Mouse (Mus musculus) brain, adult 2 months (tissue): ENCODE data around the gene Ptgr2.
"Not testable (repeated sequence)": the region's sequence is repeated elsewhere in the genome, so short reads cannot be mapped to it uniquely, and the experiment has no call there.

ENCODE experiments used
- DNase-seq: peaks from one replicate; pipeline ENCODE4 v3.0.0; 2011; ENCODE audit warnings: low read depth, low spot score

Gene Ptgr2

DNA sequence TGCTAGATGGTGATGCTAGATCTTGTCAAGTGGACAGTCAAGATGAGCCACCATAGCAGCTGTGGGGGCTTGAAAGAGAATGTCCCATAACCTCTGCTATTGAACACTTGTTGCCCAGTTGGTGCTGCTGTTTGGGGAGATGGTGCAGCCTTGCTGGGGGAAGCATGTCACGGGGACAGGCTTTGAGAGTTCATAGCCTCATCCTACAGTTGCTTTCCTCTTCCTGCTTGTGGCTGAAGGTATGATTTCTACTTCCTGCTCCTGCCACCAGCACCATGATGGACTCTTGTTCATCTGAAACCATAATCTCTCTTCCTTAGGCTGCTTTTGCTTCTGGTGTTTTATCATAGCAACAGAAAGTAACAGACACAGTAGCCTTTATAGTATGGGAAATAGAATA, 19.5 kb downstream of the Ptgr2 start:
- DNase-seq = no peak

DNA sequence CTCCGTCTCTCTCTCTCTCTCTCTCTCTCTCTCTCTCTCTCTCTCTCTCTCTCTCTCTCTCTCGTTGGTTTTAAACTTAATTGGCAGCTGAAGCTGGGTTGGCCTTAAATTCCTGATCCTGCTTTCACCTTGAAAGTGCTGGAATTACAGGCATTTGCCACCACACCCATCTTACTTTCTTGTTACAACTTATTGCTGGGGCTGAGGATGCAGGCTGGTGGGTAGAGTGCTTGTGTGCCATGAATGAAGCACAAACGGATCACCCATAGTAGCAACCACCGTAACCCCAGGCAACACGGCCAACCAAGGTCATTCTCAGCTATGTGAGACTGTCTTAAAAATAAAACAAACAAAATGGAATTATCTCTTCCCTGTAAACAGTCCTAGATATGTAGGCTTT, 26.3 kb downstream of the Ptgr2 start:
- no peak for DNase-seq

DNA sequence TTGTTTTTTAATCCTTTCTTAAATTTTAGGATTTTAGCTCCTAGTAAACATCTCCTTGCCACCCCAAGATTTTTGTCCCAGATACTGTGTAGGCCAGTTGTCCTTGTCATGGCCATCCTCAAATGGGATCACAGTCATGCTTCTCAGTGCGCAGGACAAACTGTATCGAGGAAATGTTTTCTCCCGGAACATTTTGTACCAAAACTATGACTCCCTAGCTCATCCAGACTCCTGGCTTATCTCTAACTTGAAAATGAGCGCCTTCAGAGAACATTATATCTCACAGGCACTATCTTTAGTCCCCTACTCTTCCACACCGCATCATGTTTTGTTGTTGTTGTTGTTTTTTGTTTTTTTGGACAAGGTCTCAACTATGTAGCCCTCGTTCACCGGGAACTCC, 31.0 kb downstream of the Ptgr2 start:
- no peak for DNase-seq

DNA sequence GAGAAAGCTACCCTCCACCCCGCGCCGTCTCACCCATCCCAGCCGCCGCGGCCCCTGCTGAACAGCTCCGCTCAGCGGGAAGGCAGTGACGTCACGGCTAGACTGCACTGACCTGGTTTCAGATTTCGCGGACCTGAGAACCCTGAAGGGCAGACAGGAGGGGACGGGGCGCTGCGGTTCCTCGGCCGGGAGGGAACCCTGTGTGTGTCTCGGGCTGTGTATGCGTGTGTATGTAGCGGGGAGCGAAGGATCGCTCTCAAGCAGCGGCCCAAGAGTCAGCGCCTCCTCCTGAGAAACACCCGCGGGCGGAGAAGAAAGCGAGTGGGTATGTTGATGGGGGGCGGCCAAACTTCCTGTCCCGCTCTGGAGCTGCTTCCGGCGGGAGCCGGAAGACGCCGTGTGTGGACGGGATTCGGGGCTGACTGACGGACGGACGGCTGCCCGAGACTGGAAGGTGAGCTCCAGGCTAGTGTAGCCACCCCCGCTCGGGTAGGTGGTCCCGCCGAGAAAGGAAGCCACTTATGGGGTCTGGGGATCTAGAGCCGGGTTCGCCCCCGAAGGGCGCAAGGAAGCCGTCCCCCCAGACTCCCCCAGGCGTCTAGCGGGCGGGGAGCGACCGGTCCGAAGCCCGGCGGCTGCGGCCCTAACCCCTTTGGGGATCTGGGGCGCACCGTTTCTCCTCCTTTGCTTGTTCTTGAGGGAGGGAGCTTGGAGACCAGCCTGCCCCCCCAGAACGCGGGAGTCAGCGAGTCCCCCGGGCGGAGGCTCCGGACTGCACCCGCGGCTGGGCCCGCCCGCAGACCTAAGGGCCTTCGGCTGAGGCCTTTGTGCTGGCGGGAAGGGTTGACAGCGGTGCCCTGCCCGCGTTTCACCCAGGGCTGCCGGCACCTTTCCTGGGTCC, 31.9 kb downstream of the Ptgr2 start, which contains the start of gene Zfp410:
Gene Zfp410, plus strand, starts transcription at position 132 of the 901 bp plus-strand sequence.
- peak; percentile 93 for DNase-seq

DNA sequence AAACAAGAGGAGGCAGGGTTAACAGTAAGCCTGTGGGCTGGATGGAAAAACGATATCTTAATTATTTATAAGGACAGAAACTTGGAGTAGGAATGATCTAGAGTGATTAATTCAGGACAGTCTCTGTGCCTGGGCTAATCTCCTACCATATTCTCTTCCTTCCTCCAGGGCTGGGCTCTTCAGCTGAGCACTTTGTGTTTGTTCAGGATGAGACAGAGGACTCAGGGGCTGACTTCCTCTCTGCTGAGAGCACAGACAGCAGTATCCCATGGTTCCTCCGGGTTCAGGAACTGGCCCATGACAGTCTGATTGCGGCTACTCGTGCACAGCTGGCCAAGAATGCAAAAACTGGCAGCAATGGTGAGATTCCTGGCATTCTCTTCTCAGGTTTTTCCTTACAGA, 42.1 kb downstream of the Ptgr2 start:
- no peak for DNase-seq

DNA sequence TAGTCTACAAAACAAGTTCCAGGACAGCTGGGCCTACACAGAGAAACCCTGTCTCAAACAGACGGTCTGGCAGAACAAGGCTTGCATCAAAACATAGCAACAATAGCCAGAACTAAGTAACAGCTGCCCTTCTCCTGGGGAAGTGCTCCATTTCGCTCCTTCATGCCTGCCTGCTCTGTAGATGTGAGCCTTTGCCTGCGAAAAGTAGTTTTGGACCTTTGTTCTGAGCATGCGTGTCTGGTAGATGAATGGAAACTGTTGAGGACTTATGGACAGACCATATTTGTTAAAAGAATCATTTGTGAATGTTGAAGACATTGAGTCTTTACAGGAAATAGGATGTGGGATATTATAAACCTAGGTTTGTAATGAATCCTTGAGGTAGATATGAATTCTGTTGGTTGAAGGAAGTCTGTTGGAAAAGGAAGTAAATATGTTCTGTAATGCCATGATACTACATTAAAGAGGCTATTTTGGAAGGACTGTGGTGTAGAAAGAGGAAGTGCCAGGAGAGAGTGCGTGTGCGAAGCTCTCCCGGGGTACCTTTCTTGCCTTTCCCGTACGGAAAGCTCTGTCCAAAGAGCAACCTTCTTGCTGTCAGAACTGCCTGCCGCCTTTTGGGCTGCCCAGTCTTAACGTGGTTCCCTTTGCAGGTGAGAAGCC, 52.1 kb downstream of the Ptgr2 start:
- no peak for DNase-seq

DNA sequence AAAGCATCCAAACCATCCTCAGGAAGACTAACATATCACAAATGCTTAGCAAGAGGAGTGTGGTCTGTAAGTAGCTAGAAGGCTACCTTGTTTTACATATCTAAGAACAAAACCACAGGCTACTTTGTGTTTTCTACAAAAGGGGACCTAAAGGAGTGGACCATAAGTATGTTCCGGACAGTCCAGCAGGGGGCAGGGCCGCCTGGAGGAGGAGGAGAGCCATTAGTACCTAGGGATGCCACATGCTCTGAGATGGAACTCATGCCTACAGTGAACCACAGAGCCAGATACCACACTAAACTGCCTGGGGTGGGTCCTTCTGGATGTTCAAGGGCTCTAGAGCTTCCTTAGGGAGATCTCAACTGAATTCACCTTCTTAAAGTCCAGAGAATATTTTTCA, 62.2 kb downstream of the Ptgr2 start:
- peak; percentile 24 for DNase-seq

DNA sequence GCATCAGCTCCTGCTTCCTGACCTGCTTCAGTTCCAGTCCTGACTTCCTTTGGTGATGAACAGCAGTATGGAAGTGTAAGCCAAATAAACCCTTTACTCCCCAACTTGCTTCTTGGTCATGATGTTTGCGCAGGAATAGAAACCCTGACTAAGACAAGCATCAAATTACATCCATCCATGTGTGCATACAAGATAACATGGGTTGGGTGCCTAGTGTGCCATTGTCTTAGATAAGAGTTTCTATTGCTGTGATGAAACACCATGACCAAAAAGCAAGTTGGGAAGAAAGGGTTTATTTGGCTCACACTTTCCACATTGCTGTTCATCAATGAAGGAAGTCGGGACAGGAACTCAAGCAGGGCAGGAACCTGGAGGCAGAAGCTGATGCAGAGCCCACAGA, 73.7 kb downstream of the Ptgr2 start:
- DNase-seq = not testable (repeated sequence)

DNA sequence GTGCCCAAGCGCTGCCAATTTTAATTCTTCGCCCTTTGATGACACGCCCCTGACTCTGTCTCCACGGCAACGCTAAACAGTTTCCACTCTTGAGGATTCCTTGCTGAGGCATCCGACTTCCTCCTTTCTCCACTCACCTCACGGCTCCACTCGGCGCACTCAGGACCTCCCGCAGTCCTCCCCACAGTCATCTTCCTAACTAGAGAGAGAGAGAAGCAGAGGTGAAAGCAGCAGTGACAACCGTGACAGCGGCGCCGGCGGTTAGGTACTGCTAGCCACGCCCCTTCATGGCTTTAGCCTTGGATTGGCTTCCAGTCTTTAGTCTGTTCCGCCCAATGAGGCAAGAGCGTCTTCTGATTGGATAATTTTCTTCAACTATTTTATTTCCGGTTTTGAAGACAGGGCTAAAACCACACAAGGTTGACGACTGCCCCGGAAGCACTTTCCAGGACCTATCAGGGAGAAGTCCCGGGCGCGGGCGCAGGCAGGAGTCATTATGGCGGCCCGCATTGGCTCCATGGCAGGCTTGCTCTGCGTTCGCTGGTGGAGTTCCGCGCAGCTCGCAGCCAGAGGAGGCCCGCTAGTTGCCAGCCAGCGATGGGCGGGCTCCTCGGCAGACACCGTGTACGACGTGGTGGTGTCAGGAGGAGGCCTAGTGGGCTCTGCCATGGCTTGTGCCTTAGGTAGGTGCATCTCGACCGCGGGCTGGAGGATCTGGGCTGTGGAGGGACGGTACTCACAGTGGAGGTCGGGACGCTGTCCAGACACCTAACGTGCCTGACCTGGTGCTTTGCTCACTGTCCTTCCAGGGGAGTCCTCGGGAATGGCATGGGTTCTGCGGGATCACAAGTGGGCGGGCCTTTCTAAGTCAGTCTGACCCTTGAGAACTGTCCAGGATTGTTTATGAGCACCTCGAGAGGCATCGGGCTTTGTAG, 76.8 kb downstream of the Ptgr2 start, which contains the start of the genes Coq6 and Fam161b:
Gene Coq6, plus strand, starts transcription at position 103 of the 935 bp plus-strand sequence.
Gene Fam161b, minus strand, starts transcription at position 279 of the 935 bp plus-strand sequence.
- DNase-seq = peak; percentile 99

DNA sequence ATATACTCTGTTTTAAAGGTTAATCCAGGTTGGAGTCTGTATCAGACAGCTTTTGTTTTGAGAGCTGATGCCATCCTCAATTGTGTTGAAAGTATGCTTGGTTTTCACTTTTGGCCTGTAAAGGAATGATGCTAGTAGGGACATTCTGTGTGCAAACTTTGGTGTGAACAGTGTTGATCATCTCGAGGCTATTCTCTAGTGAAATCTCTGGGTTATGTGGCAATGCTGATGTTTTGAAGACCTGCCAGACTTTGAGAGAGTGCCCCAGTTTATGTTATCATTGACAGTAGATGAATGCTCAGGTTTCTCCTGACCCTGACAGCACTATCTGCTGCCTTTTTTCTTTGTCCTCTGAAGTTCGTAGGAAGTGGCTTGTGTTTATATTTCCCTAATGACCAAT, 77.8 kb downstream of the Ptgr2 start:
- no peak for DNase-seq

DNA sequence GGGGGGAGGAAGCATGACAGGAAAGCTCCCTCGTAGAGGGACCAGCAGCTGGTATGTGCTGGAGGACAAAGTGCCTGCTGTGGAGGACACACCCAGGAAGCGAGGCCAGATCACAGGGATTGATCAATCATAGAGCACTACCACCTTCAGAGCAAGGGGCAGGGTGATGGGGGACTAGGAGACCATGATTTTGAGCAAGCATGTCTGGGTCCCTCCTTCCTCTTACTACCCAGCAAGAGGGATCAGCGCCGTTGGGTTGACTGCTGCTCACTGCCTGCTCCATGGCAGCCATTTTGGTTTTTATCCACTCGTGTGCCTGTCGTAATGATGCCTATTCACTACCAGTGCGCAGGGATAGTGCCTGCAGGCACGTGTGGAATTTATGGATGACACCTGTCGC, 79.3 kb downstream of the Ptgr2 start:
- DNase-seq = no peak

DNA sequence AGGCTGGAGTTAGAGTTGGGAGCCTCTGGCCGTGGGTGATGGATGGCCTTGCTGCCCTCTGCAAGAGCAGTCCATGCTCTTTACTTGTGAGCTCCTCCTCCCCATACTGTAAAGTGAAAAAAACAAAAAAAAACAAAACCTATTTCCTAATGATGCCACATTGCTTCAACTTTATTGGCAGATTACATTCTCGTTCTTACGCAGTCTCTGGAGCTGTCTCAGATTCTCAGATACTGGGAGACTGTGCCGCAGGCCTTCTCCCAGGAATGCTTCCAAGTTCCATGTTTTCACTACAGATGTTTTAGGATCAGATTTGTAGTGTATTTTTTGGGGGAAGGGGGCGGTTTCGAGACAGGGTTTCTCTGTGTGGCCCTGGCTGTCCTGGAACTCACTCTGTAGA, 80.1 kb downstream of the Ptgr2 start:
- no peak for DNase-seq
